Mouse (Mus musculus) megakaryocyte, embryonic 14.5 days (primary cell): Measurements from ENCODE around the gene Brinp1. TPM values are rescaled to one million over a fixed set of nuclear protein-coding genes. Genes with fewer than 3 reads are reported as not detected.
"Not testable (repeated sequence)": the region's sequence is repeated elsewhere in the genome, so short reads cannot be mapped to it uniquely, and the experiment has no call there.

Experiments used
- H3K27me3 ChIP-seq: replicated peaks from 2 replicates; pipeline ENCODE3; 2012; ENCODE audit warnings: inconsistent platforms
- H3K36me3 ChIP-seq: replicated peaks from 2 replicates; pipeline ENCODE3; 2012; ENCODE audit warnings: low read length, inconsistent platforms, mixed read lengths
- H3K4me1 ChIP-seq: 2 replicates; pipeline ENCODE4 v1.6.1; 2012; ENCODE audit warnings: inconsistent platforms
- H3K4me3 ChIP-seq: replicated peaks from 2 replicates; pipeline ENCODE3; 2012; ENCODE audit warnings: moderate library complexity, mild to moderate bottlenecking, inconsistent platforms
- H3K9me3 ChIP-seq: 2 replicates; pipeline ENCODE4 v1.6.1; 2012; ENCODE audit warnings: inconsistent platforms
- FLI1 ChIP-seq: IDR thresholded peaks from 2 replicates; pipeline ENCODE4 v1.6.1; 2012; ENCODE audit warnings: low read length, inconsistent platforms, mixed read lengths
- GATA1 ChIP-seq: IDR thresholded peaks from 3 replicates; pipeline ENCODE4 v1.6.1; 2012; ENCODE audit warnings: mixed read lengths, low read length, inconsistent platforms, borderline replicate concordance
- polyA plus RNA-seq: library from polyadenylated mRNA; stranded (reverse); fragments of >175 nt; gene quantifications from 2 replicates; pipeline ENCODE4 v1.2.3, GENCODE M21; 2012; ENCODE audit warnings: low replicate concordance; ENCODE audit not compliant: insufficient read depth

Gene Brinp1
- polyA plus RNA-seq, 1 experiment = 0.07 TPM

DNA sequence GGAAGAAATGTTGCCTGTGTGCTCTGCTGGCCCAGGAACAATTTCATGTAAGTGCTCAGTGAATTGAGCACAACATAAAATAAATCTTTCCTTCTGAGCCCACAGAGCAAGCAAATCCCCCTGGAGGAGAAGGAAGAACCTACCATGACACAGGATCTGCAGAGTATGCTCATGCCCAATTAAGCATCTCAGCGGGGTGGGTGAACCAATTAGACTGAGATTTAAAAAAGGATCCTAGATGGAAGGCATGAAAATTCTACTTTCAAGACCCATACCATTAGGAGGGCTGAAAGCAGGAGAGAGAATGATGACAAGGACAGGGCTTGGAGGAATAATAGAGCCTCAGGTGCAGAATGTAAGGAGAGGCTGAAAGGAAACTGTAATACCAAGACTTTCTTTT, 107.2 kb downstream of the Brinp1 start:
- H3K4me1 ChIP-seq = no peaks in the 10 kb centered on the region
- no peaks in the 10 kb centered on the region for H3K36me3 ChIP-seq
- H3K27me3 ChIP-seq = no peaks in the 10 kb centered on the region
- no peak overlapping the region for H3K4me3 ChIP-seq
- H3K9me3 ChIP-seq = no peaks in the 10 kb centered on the region
- no peak for TF ChIP-seq GATA1
- TF ChIP-seq FLI1 = no peak

DNA sequence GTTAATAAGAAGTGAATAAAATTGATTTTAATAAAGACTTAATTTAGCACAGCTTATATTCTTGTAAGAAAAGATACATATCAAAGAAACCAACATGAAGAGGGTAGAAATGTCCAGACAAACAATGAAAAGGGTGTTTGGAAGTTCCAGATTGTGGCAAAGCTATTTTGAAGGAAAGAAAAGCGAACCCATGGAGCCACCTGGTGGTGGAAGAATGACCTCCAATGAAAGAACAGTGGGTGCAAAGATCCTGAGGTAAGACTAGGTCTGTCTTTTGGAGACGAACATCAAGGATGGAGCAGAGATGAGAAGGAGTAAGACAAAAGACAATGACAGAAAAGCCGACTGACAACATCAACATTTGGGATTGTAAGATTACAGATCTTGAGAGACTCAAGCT, 108.2 kb downstream of the Brinp1 start:
- Histone ChIP-seq H3K4me3 (no peak overlapping the region), H3K27me3 (no peaks in the 10 kb centered on the region), H3K36me3 (no peaks in the 10 kb centered on the region), H3K9me3 (no peaks in the 10 kb centered on the region), H3K4me1 (no peaks in the 10 kb centered on the region)
- TF ChIP-seq GATA1 (no peak), FLI1 (no peak)

DNA sequence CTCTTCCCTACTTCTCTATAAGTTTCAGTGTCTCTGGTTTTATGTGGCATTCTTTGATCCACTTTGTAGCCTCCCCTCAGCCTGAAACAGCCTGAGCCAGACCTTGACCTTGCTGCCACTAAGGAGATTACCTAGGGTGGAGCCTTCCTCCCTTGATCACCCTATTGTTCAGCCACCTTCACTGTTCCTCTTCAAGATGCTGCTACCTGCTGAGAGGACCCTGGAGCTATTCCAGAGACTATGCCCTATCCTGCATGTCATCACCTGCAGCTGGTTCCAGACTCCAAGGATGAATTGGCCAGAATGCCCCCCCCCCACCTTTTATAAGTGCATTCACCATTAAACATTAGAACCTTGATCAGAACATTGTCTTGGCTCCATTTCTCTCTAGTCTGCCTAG, 140.2 kb downstream of the Brinp1 start:
- H3K9me3 ChIP-seq, H3K4me1 ChIP-seq, H3K4me3 ChIP-seq, H3K36me3 ChIP-seq, H3K27me3 ChIP-seq: not testable (repeated sequence)

DNA sequence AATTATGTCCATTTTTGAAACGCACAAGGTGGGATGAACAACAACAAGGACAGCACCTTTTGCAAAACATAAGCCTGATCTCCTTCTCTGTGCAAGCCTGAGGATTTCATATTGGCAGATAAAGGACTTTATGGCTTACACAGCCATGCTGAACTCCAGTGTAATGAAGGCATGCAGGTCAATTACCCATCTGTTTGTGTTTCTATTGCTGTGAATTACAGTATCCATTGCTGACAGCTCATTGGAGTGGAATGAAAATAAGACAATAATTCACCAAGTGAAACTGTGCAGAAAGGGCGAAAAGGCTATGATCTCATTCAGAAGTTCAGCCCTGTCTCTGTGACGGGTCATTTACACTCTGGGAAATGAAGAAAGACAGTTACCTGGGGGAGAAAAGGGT, 147.7 kb downstream of the Brinp1 start:
- no peaks in the 10 kb centered on the region for H3K36me3 ChIP-seq
- no peaks in the 10 kb centered on the region for H3K4me1 ChIP-seq
- no peaks in the 10 kb centered on the region for H3K27me3 ChIP-seq
- no peak for TF ChIP-seq GATA1
- TF ChIP-seq FLI1 = no peak
- H3K9me3 ChIP-seq = no peaks in the 10 kb centered on the region
- H3K4me3 ChIP-seq = no peak overlapping the region

DNA sequence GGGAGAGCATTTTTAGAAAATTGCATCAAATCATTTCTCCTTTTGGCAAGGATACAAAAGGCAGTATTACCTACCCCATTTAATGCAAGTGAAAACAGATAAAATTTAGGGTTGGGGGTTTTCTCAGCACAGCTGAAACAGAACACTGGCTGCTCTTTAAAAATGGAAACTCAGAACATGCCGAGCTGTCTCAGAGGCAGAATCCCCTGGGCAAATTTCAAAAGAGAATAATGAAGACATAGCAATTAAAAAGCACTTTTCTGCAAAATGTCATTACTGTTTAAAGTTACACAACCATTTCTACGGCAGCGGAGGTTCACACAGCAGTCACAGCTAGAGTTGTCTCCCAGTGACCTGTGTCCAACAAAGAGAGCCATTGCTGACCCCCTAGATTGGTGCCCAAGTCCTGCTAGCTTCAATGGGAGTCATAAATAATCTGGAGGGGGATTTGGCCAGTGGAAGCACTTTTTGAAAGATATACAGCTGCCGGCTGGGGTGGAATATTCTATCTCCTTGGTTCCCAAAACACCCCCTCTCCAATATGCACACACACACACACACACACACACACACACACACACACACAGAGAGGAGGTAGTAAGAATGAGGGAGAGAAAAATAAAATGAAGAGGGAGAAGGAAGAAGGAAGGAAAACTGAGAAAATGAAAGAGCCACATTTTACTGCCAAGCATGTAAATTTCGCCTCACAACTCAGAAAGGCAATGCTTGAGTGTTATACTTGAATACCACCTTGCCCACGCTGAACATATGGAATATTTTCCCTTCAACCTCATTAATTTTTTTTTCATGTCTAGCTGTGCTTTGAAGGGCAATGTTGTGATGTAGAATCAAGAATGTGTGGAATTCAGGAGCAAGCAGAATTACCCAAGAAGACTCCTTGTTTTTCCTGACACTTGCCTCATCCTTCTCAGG, 152.0 kb downstream of the Brinp1 start:
- H3K4me1 ChIP-seq = no peaks in the 10 kb centered on the region
- no peaks in the 10 kb centered on the region for H3K27me3 ChIP-seq
- no peak for TF ChIP-seq FLI1
- TF ChIP-seq GATA1 = no peak
- no peaks in the 10 kb centered on the region for H3K36me3 ChIP-seq
- H3K4me3 ChIP-seq = no peak overlapping the region
- no peaks in the 10 kb centered on the region for H3K9me3 ChIP-seq

DNA sequence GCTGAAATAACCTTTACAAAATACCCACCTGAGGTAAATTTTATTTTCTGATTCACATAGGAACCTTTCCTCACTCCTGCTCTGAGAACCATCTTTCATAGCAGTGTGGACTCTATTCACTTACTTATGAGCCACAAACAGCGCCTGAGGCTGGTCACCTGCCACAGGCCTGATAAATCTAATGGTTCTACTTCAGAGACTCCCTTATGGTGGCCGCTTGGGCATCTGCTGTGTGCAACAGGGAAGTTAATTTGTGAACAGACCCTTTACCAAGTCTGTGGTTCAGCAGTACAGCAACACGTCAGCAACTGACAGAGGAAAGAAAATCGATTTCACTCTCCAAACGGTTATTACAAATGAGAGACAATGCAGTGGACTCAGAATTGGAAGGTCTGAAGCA, 164.2 kb downstream of the Brinp1 start:
- TF ChIP-seq GATA1 (no peak), FLI1 (no peak)
- Histone ChIP-seq H3K4me1 (no peaks in the 10 kb centered on the region), H3K9me3 (peaks cover 3% of the 10 kb centered on the region; the same call in 1 of the 2 replicates), H3K36me3 (no peaks in the 10 kb centered on the region), H3K4me3 (no peak overlapping the region), H3K27me3 (no peaks in the 10 kb centered on the region)

DNA sequence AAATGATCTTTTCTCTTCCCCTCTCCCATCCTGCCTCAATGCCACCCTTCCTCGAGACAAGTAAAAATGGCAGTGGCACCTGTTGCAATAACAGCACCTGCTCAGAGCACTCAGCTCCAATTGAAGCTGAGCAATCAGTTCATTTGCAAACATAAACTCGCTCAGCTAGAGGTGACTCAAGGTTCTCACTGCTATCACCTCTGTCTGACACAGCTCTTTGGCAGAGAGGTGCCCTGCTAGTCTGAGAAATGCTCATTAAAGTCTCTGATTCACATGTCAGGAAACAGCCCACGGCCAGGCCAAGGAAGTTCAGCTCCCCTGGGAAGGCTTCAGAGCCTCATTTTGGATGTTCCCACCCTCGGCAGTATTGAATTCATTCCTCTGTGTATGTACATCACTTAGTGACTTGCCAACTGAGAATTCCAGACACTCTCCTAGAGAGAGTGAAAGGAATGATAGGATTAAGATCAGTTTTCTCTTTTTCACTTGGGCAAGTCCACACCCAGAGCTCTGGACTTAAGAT, 165.7 kb downstream of the Brinp1 start:
- Histone ChIP-seq H3K4me3 (no peak overlapping the region), H3K4me1 (no peaks in the 10 kb centered on the region)

DNA sequence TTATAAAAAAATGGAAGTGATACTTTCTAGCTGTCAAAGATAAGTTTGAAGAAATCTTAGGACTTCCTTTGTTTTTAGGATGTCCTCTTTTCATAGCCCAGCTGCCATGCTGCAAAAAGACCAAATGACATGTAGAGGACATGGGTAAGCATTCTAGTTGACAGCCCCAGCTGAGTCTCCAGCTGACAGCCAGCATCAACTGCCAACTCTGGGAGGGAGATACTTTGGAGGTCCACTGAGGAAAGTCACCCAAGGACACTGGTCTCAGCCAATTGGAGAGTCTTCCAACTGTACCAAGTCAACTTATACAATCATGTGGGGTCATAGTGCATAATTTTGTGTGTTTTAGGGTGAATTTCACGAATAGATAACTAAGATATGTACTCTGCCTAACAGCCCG, 166.6 kb downstream of the Brinp1 start:
- no peak for TF ChIP-seq FLI1
- TF ChIP-seq GATA1 = no peak
- H3K4me3 ChIP-seq = no peak overlapping the region
- H3K27me3 ChIP-seq = no peaks in the 10 kb centered on the region
- H3K36me3 ChIP-seq = no peaks in the 10 kb centered on the region
- no peaks in the 10 kb centered on the region; the same call in 1 of the 2 replicates for H3K9me3 ChIP-seq
- no peaks in the 10 kb centered on the region for H3K4me1 ChIP-seq

More for the DNA sequence above, 165.7 kb downstream of the Brinp1 start:
- Histone ChIP-seq H3K9me3 (peaks cover 2% of the 10 kb centered on the region; the same call in 1 of the 2 replicates), H3K27me3 (no peaks in the 10 kb centered on the region), H3K36me3 (no peaks in the 10 kb centered on the region)
- TF ChIP-seq GATA1 (no peak), FLI1 (no peak)

DNA sequence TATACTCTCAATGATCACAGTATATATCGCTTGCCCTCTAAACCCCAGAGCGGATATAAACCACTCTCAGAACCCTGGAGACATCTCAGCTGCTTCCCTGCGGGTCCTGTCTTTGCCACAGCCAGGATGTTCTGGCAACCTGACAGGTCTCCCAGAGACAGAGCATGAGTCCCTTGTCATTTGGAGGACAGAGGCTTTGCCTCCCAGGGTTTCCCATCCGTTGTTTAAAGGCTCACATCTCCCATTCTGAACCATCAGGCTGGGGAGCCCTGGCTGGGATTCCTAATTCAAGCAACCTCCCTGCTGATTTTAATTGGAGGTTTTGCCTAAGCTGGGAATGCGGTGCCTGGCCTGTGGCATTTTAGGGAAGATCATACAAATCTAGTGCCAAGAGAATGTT, 185.9 kb downstream of the Brinp1 start:
- Histone ChIP-seq H3K9me3 (peaks cover 17% of the 10 kb centered on the region), H3K4me3 (no peak overlapping the region), H3K36me3 (no peaks in the 10 kb centered on the region), H3K27me3 (no peaks in the 10 kb centered on the region), H3K4me1 (no peaks in the 10 kb centered on the region)
- TF ChIP-seq FLI1 (no peak), GATA1 (no peak)

DNA sequence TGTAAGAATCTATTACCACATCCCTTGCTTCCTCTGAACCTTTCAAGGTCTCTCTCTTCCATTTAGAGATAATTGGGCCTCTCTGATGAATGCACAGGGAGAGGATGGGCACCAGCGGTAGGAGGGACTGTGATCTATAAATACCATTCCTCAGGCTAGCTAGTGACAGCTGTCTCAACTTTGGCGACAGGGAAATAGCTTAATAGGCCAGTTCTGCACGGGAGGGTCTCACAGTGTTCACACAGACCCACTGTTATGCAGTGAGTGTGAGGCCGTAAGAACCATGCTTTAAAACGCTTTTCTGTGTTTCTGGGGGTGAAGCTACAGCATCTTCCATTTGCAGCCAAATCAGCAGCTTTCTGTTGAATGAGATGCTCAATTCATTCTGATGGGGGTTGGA, 186.8 kb downstream of the Brinp1 start:
- Histone ChIP-seq H3K27me3 (no peaks in the 10 kb centered on the region), H3K4me3 (no peak overlapping the region), H3K4me1 (no peaks in the 10 kb centered on the region), H3K36me3 (no peaks in the 10 kb centered on the region), H3K9me3 (peaks cover 23% of the 10 kb centered on the region)
- no peak for TF ChIP-seq FLI1
- no peak for TF ChIP-seq GATA1
